Mouse (Mus musculus) liver, postnatal 0 days (tissue): ENCODE results near the gene Rps12-ps3. TPM values are rescaled to one million over a fixed set of nuclear protein-coding genes. Genes with fewer than 3 reads are reported as not detected.

ENCODE experiments used
- ATAC-seq: fragments of 200-750 bp; cut with Nextera tagmentation; 2 replicates; pipeline ENCODE4 v1.8.0; 2017; ENCODE audit warnings: mild to moderate bottlenecking, moderate library complexity
- DNase-seq: peaks from one replicate; pipeline ENCODE4 v3.0.0-alpha.2; 2016
- H3K27ac ChIP-seq: fragments of 300-500 bp; sonication (generic); 2 replicates; pipeline ENCODE4 v1.5.1; 2014; ENCODE audit warnings: antibody characterized with exemption, moderate library complexity, mild to moderate bottlenecking, low read depth
- H3K27me3 ChIP-seq: fragments of 300-500 bp; sonication (generic); 2 replicates; pipeline ENCODE4 v1.6.1; 2014; ENCODE audit warnings: low read length, control low read depth, mixed read lengths; ENCODE audit not compliant: insufficient read depth
- H3K36me3 ChIP-seq: fragments of 300-500 bp; sonication (generic); replicated peaks from 2 replicates; pipeline ENCODE4 v1.6.1; 2014; ENCODE audit warnings: mild to moderate bottlenecking, control low read depth, low read length, moderate library complexity, mixed read lengths; ENCODE audit not compliant: insufficient read depth
- H3K4me1 ChIP-seq: fragments of 300-500 bp; sonication (generic); 2 replicates; pipeline ENCODE4 v1.6.1; 2014; ENCODE audit warnings: antibody characterized with exemption, mild to moderate bottlenecking, control low read depth; ENCODE audit not compliant: insufficient read depth
- H3K4me2 ChIP-seq: fragments of 300-500 bp; sonication (generic); 2 replicates; pipeline ENCODE4 v1.6.1; 2014; ENCODE audit warnings: low read depth, mild to moderate bottlenecking, low read length, moderate library complexity, mixed read lengths
- H3K4me3 ChIP-seq: fragments of 300-500 bp; sonication (generic); 2 replicates; pipeline ENCODE4 v1.5.1; 2014; ENCODE audit warnings: low read depth, low read length
- H3K9ac ChIP-seq: fragments of 300-500 bp; sonication (generic); replicated peaks from 2 replicates; pipeline ENCODE4 v1.6.1; 2014; ENCODE audit warnings: mild to moderate bottlenecking, moderate library complexity
- H3K9me3 ChIP-seq: fragments of 300-500 bp; sonication (generic); 2 replicates; pipeline ENCODE4 v1.6.1; 2016; ENCODE audit warnings: mild to moderate bottlenecking, control low read depth, low read length, mixed read lengths
- CTCF ChIP-seq: sonication (generic); IDR thresholded peaks from 2 replicates; pipeline ENCODE4 v1.5.1; 2016; ENCODE audit warnings: antibody characterized with exemption, low read depth
- EP300 ChIP-seq: IDR thresholded peaks from 2 replicates; pipeline ENCODE4 v1.6.1; 2016; ENCODE audit warnings: antibody characterized with exemption, low read depth, mild to moderate bottlenecking
- WGBS: fragments of 180-500 bp; shearing (Covaris S2); extraction: QIAGEN DNeasy Blood & Tissue Kit; methylation state at CpG from one replicate; pipeline ENCODE4 v1.1.7; 2014; ENCODE audit not compliant: insufficient replicate concordance; 5-methylcytosine and 5-hydroxymethylcytosine counted together
- polyA plus RNA-seq: library from polyadenylated mRNA; unstranded; fragments of >200 nt; fragmentation: Nextera tagmentation; extraction: Ambion mirVana; gene quantifications from 2 replicates; pipeline ENCODE4 v1.2.1, GENCODE M21; 2015

Rps12-ps3 gene
- polyA plus RNA-seq, 1 experiment from 2014 or later = 12.3 TPM

DNA sequence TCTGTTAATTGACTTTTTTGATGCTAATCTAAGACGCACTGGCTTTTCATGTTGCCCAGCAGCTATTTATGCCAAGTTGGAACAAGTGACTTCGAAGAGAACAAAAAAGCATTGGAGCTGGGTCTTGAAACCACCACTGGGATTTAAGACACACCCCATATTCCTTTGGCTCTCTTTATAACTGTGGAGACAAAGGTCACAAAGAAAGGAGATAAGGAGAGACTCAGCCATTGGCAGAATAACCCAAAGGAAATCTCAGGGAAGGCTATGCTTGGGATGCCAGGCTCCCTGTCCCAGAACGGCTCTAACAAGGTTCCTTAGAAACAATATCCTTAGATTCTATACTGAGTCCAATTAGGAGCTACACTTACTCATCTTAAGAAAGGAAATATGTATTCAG is 44.6 kb downstream of the Rps12-ps3 start:
- DNase-seq = no peak
- Histone ChIP-seq H3K4me2 (no peak overlapping the region), H3K27ac (no peak overlapping the region), H3K4me1 (peaks cover 38% of the 10 kb centered on the region), H3K4me3 (no peak overlapping the region), H3K36me3 (no peaks in the 10 kb centered on the region), H3K9ac (no peak overlapping the region), H3K9me3 (no peaks in the 10 kb centered on the region), H3K27me3 (no peaks in the 10 kb centered on the region)
- ATAC-seq = no peak
- WGBS = 66% methylated on average over 3 of the region's 3 CpGs
- TF ChIP-seq CTCF = no peak
- TF ChIP-seq EP300 = no peak

DNA sequence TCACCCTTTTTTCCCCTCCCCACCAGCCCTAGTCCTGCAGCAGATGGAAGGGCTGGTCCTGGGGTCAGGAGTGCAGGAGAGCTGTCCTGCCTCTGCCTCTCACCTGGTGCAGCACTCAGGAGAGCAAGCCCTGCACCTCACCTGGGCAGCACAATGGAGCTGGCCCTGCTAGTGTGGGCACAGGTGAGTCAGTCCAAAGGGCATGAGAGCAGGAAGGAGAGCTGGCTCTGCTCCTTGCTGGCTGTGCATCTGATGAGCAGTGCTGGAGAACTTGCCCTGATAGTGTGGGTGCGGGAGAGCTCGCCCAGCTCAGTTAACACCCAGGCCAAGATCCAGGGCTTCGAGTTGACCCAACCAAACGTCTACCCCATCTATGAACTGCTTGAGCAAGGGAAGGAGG is 45.8 kb downstream of the Rps12-ps3 start:
- Histone ChIP-seq H3K9me3 (no peaks in the 10 kb centered on the region), H3K27me3 (no peaks in the 10 kb centered on the region), H3K9ac (no peak overlapping the region), H3K36me3 (no peaks in the 10 kb centered on the region), H3K4me2 (no peak overlapping the region), H3K4me3 (no peak overlapping the region), H3K27ac (no peak overlapping the region), H3K4me1 (peaks cover 31% of the 10 kb centered on the region)
- 70% methylated on average over 4 of the region's 4 CpGs for WGBS
- ATAC-seq (no peak), DNase-seq (no peak)
- TF ChIP-seq CTCF (no peak), EP300 (no peak)

DNA sequence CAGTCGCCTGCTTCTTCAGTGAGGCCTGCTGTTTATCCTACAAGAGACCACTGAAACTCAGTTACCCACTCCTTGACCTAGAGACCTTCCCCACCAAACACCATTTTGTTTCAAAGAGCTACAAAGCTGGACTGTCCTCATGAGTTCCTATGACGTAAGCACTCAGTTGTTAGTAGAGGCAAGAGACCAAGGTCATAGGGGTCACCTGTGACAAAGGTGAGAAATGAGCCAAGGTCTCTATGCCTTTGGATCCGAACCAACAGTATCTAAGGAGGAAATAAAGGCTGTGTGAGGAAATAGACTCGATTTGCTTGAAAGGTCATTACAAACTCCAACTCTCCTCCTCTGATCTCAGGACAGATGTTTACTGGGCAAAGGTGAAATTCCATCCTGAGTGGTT is 48.9 kb downstream of the Rps12-ps3 start:
- Histone ChIP-seq H3K27ac (peak overlapping the region; percentile 7; the same call in 1 of the 2 replicates), H3K36me3 (no peaks in the 10 kb centered on the region), H3K4me2 (no peak overlapping the region), H3K4me1 (peaks cover 18% of the 10 kb centered on the region), H3K9ac (no peak overlapping the region), H3K9me3 (no peaks in the 10 kb centered on the region), H3K27me3 (no peaks in the 10 kb centered on the region), H3K4me3 (no peak overlapping the region)
- no peak for DNase-seq
- no peak for TF ChIP-seq EP300
- no peak for TF ChIP-seq CTCF
- peak; percentile 77 for ATAC-seq
- WGBS = 59% methylated on average over 4 of the region's 4 CpGs

Other genes with a start within 250 kb of the Rps12-ps3 start
- gene Shtn1, start 246.2 kb upstream of the Rps12-ps3 start, polyA plus RNA-seq = 2.5 and 2.9 TPM in 2 replicates
- not detected in 2 replicates for gene Vax1, start 152.2 kb upstream of the Rps12-ps3 start, polyA plus RNA-seq
- gene Kcnk18, start 103.1 kb upstream of the Rps12-ps3 start, polyA plus RNA-seq = not detected in 2 replicates
- 1.5 and 1.9 TPM in 2 replicates for gene Slc18a2, start 61.4 kb upstream of the Rps12-ps3 start, polyA plus RNA-seq
- 3.1 and 3.4 TPM in 2 replicates for gene Pdzd8, start 23.5 kb downstream of the Rps12-ps3 start, polyA plus RNA-seq
- not detected in 2 replicates for gene Emx2, start 136.1 kb downstream of the Rps12-ps3 start, polyA plus RNA-seq